Mouse (Mus musculus) E14TG2a.4 (cell line): ENCODE results near the gene Myo10.

Source experiments
- H3K27me3 ChIP-seq: 2 replicates; pipeline ENCODE4 v1.6.1; 2014; ENCODE audit warnings: low read length, control low read depth; ENCODE audit not compliant: insufficient read depth
- H3K36me3 ChIP-seq: 2 replicates; pipeline ENCODE4 v1.6.1; 2014; ENCODE audit warnings: low read length, control low read depth; ENCODE audit not compliant: insufficient read depth
- H3K4me1 ChIP-seq: replicated peaks from 2 replicates; pipeline ENCODE4 v1.6.1; 2014; ENCODE audit warnings: low read depth, low read length, control low read depth
- H3K4me3 ChIP-seq: replicated peaks from 2 replicates; pipeline ENCODE4 v1.5.1; 2014; ENCODE audit warnings: mild to moderate bottlenecking, low read length
- H3K9me3 ChIP-seq: 2 replicates; pipeline ENCODE4 v1.6.1; 2014; ENCODE audit warnings: low read length, control low read depth
- CTCF ChIP-seq: conservative IDR thresholded peaks from 2 replicates; pipeline ENCODE4 v1.5.1; 2014; ENCODE audit warnings: low read length
- NANOG ChIP-seq: IDR thresholded peaks from 2 replicates; pipeline ENCODE4 v1.6.1; 2014; ENCODE audit warnings: borderline replicate concordance, low read length, mixed read lengths
- POU5F1 ChIP-seq: IDR thresholded peaks from 2 replicates; pipeline ENCODE4 v1.6.1; 2014; ENCODE audit warnings: low read length, borderline replicate concordance

Myo10 gene

DNA sequence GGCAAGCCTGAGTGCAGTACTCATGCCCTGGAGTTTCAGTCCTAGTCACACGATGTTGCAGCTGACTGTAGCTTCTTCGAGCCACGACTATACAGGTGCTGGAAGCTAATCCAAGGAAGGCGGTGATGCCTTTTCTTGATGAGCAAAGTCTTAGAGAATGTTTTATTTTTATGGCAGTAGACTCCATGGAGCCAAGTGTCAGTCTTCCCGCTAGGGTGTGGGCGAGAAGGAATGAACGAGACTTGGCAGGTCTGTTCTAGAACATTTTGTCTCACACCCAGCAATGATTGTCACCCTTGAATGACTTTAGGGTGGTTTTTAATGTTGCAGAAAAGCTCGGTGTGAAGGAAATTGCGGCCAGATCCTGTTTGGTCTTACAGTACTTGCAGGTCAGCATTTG is 62.9 kb downstream of the Myo10 start:
- no peaks in the 10 kb centered on the region for H3K27me3 ChIP-seq
- no peaks in the 10 kb centered on the region for H3K9me3 ChIP-seq
- H3K4me1 ChIP-seq, result peaks cover 56% of the 10 kb centered on the region
- TF ChIP-seq CTCF (no peak), POU5F1 (no peak), NANOG (no peak)
- H3K4me3 ChIP-seq, result no peak overlapping the region
- no peaks in the 10 kb centered on the region for H3K36me3 ChIP-seq

GRCm38 (mm10) chr15:25688424-25689283 is 66.3 kb downstream of the Myo10 start:
- no peak overlapping the region for H3K4me3 ChIP-seq
- no peaks in the 10 kb centered on the region for H3K27me3 ChIP-seq
- no peaks in the 10 kb centered on the region for H3K36me3 ChIP-seq
- TF ChIP-seq NANOG, result no peak
- TF ChIP-seq CTCF, result no peak
- no peak for TF ChIP-seq POU5F1
- H3K9me3 ChIP-seq, result no peaks in the 10 kb centered on the region
- H3K4me1 ChIP-seq, result peaks cover 65% of the 10 kb centered on the region

DNA sequence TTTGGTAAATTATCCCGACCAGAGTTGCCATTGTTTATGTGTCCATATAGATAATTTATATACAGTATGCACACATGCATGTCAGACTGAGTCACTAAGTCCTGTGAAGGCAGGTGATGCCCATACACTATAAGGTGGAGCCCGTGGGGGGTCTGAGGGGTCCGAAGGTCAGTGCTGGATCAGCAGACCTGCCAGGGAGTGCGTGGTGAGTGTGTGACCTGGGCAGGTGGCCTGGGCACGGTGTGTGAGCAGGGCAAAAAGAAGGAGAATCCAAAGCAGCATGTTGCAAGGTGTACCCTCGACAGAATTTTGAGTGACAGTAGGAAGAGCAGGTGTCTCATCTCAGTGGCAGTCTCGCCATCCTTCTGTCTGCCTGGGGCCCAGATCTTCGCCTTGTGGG is 67.2 kb downstream of the Myo10 start:
- Histone ChIP-seq H3K27me3 (no peaks in the 10 kb centered on the region), H3K4me3 (no peak overlapping the region), H3K36me3 (no peaks in the 10 kb centered on the region), H3K4me1 (peaks cover 73% of the 10 kb centered on the region), H3K9me3 (no peaks in the 10 kb centered on the region)
- TF ChIP-seq CTCF, result no peak
- no peak for TF ChIP-seq POU5F1
- no peak for TF ChIP-seq NANOG

- H3K27me3 ChIP-seq, result no peaks in the 10 kb centered on the region
- no peak overlapping the region for H3K4me3 ChIP-seq
- H3K36me3 ChIP-seq, result no peaks in the 10 kb centered on the region
- TF ChIP-seq POU5F1 (no peak), NANOG (peak; percentile 21; the same call in 1 of the 2 replicates), CTCF (no peak)
- H3K9me3 ChIP-seq, result no peaks in the 10 kb centered on the region
- H3K4me1 ChIP-seq, result peaks cover 75% of the 10 kb centered on the region
Measured at GRCm38 (mm10) chr15:25690066-25690745, 67.9 kb downstream of the Myo10 start.

- no peaks in the 10 kb centered on the region for H3K9me3 ChIP-seq
- H3K4me1 ChIP-seq, result peaks cover 77% of the 10 kb centered on the region
- TF ChIP-seq CTCF (no peak), NANOG (no peak), POU5F1 (no peak)
- H3K36me3 ChIP-seq, result no peaks in the 10 kb centered on the region; the same call in 1 of the 2 replicates
- H3K27me3 ChIP-seq, result no peaks in the 10 kb centered on the region
- no peak overlapping the region for H3K4me3 ChIP-seq
Measured at GRCm38 (mm10) chr15:25690746-25691105, 68.4 kb downstream of the Myo10 start.

DNA sequence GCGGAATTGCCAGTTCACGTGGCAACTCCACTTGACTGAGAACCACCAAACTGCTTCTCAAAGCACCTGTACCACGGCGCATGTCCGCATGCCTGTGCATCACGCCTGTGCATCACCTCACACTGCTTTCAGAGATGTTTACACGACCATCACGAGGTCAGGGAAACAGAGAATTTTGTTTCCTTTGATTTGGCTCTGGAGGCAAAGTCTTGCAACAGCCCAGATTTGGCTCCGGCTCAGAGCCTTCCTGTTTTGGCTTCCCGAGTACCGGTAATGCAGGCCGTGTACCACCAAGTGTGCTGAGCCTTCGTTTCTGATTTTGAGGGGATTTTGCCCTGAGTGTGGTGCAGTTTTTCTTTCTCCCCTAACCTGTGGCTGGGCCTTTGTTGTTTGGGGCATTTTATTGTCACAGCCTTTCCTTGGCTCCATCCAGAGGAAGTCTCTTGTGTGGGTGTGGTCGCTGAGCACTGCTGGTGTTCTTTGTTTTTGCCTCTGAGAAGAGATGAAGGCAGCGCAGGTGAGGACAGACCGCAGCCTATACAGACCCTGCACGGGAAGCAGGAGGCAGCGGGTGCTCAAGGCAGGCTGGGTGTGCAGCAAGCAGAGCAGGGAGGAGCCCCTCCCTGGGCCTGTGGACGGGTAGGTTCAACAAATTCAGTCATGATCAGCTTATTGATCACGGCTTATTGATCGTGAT is 70.1 kb downstream of the Myo10 start:
- Histone ChIP-seq H3K4me1 (peaks cover 89% of the 10 kb centered on the region), H3K4me3 (peak overlapping the region; percentile 53), H3K36me3 (no peaks in the 10 kb centered on the region; the same call in 1 of the 2 replicates), H3K27me3 (no peaks in the 10 kb centered on the region), H3K9me3 (no peaks in the 10 kb centered on the region)
- TF ChIP-seq NANOG (no peak), CTCF (no peak), POU5F1 (no peak)

DNA sequence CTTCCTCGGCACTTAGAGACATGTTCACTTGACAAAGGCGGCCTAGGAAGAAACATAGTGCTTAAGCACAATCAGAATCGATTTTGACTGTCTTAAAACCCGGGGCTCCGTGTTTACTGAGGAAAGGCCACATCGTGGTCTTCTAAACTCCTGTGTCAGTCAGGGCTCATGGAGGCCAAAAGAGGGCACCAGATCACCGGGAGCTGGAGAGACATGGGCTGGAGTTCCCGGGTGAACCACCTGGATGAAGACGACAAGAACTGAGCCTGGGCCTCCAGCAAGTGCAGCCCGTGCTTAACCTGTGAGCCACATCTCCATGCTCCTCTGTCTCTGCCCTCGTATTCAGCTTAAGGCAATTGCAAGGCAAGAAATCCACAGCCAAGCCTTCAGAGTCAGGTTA is 71.4 kb downstream of the Myo10 start:
- Histone ChIP-seq H3K36me3 (no peaks in the 10 kb centered on the region; the same call in 1 of the 2 replicates), H3K27me3 (no peaks in the 10 kb centered on the region), H3K4me3 (peak overlapping the region; percentile 61), H3K4me1 (peaks cover 78% of the 10 kb centered on the region), H3K9me3 (no peaks in the 10 kb centered on the region)
- TF ChIP-seq CTCF, result no peak
- TF ChIP-seq NANOG, result no peak
- no peak for TF ChIP-seq POU5F1

DNA sequence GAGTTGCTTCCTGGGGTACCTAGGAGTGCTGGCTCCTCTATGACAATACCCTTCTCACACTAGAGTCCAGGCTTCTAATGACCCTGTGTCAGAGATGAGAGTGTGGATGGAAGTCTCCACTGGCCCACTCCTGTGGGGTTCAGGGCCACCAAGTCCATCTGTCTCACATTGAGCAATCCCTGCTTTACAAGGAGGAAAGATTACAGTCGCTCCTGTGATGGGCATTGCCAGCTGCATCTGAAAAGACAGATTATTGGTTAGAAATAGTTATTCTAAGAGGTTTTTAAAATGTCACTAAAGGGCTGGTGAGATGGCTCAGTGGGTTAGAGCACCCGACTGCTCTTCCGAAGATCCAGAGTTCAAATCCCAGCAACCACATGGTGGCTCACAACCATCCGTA is 72.4 kb downstream of the Myo10 start:
- Histone ChIP-seq H3K9me3 (no peaks in the 10 kb centered on the region), H3K4me3 (no peak overlapping the region), H3K36me3 (no peaks in the 10 kb centered on the region; the same call in 1 of the 2 replicates), H3K27me3 (no peaks in the 10 kb centered on the region), H3K4me1 (peaks cover 74% of the 10 kb centered on the region)
- no peak for TF ChIP-seq CTCF
- no peak for TF ChIP-seq POU5F1
- no peak for TF ChIP-seq NANOG
